Mouse (Mus musculus) spleen, adult 2 months (tissue): ENCODE measurements around the gene Pold1.
A peak's percentile ranks its signal among the peaks of the same experiment; 100 is the strongest.

Experiments
- CTCF ChIP-seq: fragments of 200-500 bp; IDR thresholded peaks from 2 replicates; pipeline ENCODE4 v1.5.1; 2011; ENCODE audit warnings: mild to moderate bottlenecking, inconsistent platforms; ENCODE audit not compliant: insufficient read depth, insufficient read length, insufficient replicate concordance; ENCODE audit errors: extremely low read depth
- POLR2A ChIP-seq: fragments of 200-500 bp; IDR thresholded peaks from 2 replicates; pipeline ENCODE4 v1.6.1; 2011; ENCODE audit warnings: low read depth, low read length, inconsistent platforms

- TF ChIP-seq POLR2A (peak; percentile 61), CTCF (no peak)
Measured at GRCm38 (mm10) chr7:44553826-44554225, 5.2 kb upstream of the Pold1 start, which contains the start of gene Nr1h2.
